Mouse (Mus musculus) E14TG2a.4 (cell line): ENCODE results near the gene Stk16.

Source experiments
- H3K27me3 ChIP-seq: 2 replicates; pipeline ENCODE4 v1.6.1; 2014; ENCODE audit warnings: low read length, control low read depth; ENCODE audit not compliant: insufficient read depth
- H3K36me3 ChIP-seq: 2 replicates; pipeline ENCODE4 v1.6.1; 2014; ENCODE audit warnings: low read length, control low read depth; ENCODE audit not compliant: insufficient read depth
- H3K4me1 ChIP-seq: replicated peaks from 2 replicates; pipeline ENCODE4 v1.6.1; 2014; ENCODE audit warnings: low read depth, low read length, control low read depth
- H3K4me3 ChIP-seq: replicated peaks from 2 replicates; pipeline ENCODE4 v1.5.1; 2014; ENCODE audit warnings: mild to moderate bottlenecking, low read length
- H3K9me3 ChIP-seq: 2 replicates; pipeline ENCODE4 v1.6.1; 2014; ENCODE audit warnings: low read length, control low read depth
- CTCF ChIP-seq: conservative IDR thresholded peaks from 2 replicates; pipeline ENCODE4 v1.5.1; 2014; ENCODE audit warnings: low read length
- NANOG ChIP-seq: IDR thresholded peaks from 2 replicates; pipeline ENCODE4 v1.6.1; 2014; ENCODE audit warnings: borderline replicate concordance, low read length, mixed read lengths
- POU5F1 ChIP-seq: IDR thresholded peaks from 2 replicates; pipeline ENCODE4 v1.6.1; 2014; ENCODE audit warnings: low read length, borderline replicate concordance

Gene Stk16

DNA sequence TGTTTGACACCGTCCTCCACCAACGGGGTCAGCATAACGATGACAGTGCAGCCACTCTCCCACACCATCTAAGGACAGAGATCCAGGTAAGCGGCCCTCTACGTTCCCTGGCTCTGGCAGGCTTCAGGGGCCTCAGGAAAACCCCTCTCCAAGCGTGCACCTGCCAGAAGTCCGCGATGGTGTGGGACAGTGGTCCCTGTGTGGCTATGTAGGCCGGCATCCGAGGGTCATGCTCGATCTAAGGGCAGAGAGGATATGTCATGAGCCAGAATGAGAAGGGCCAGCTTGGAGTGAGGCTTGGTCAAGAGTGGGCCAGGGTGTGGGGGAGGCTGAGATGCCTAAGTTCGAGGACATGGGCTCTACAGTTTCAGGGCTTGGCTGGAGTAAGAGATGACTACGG lies 41.7 kb downstream of the Stk16 start:
- peaks cover 49% of the 10 kb centered on the region for H3K4me1 ChIP-seq
- H3K36me3 ChIP-seq: no peaks in the 10 kb centered on the region
- H3K4me3 ChIP-seq: peak overlapping the region; percentile 62; the same call in 1 of the 2 replicates
- H3K9me3 ChIP-seq: no peaks in the 10 kb centered on the region
- peaks cover 4% of the 10 kb centered on the region; the same call in 1 of the 2 replicates for H3K27me3 ChIP-seq
- TF ChIP-seq POU5F1: no peak
- no peak for TF ChIP-seq CTCF
- no peak for TF ChIP-seq NANOG

- no peak for TF ChIP-seq POU5F1
- peak; percentile 35 for TF ChIP-seq CTCF
- TF ChIP-seq NANOG: no peak
Measured at GRCm38 (mm10) chr1:75253029-75253428, 42.4 kb downstream of the Stk16 start.

DNA sequence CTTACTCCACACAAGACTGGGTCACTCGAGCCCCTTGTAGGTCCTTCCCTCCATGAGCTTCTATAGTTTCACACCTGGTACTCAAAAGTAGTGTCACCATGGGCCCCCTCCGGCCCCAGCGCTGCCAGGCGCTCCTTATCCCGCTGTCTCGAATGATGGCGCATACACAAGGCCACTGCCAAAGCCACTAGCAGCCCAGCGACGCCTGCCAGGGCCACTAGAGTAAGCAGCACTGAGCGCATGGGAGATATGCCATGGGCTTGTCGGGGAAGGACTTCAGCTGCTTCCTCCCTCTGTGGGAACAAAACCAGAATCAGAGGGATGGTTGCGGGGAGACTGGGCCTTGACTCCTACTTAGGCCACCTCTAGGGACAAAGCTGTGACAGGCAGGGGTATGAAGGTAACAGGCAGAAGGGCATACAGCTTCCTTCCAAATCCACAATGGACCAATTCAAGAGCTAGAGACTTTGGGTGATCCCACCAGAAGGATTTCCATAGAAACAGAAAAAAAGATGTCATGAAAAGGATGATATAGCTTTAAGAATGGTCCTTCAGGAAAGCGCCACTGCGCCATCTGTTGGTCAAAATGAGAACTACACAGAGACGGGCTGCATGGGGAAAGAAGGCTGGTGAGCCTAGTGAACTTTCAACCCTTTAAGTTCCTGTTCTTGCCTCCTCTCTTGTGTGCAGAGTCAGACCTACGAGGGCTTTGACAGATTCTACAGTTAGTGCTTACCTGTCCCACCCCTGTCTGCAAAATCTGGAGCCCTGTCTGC lies 43.4 kb downstream of the Stk16 start:
- peaks cover 9% of the 10 kb centered on the region for H3K27me3 ChIP-seq

More at GRCm38 (mm10) chr1:75253029-75253428, 42.4 kb downstream of the Stk16 start:
- peaks cover 42% of the 10 kb centered on the region for H3K4me1 ChIP-seq
- peaks cover 8% of the 10 kb centered on the region for H3K27me3 ChIP-seq
- H3K36me3 ChIP-seq: no peaks in the 10 kb centered on the region
- H3K9me3 ChIP-seq: no peaks in the 10 kb centered on the region
- peak overlapping the region; percentile 62 for H3K4me3 ChIP-seq

GRCm38 (mm10) chr1:75254625-75255013 lies 44.0 kb downstream of the Stk16 start:
- Histone ChIP-seq H3K36me3 (no peaks in the 10 kb centered on the region), H3K4me3 (no peak overlapping the region), H3K9me3 (no peaks in the 10 kb centered on the region), H3K4me1 (peaks cover 40% of the 10 kb centered on the region), H3K27me3 (peaks cover 9% of the 10 kb centered on the region)
- TF ChIP-seq NANOG: no peak
- TF ChIP-seq CTCF: no peak
- no peak for TF ChIP-seq POU5F1

More for the DNA sequence above, 43.4 kb downstream of the Stk16 start:
- peaks cover 40% of the 10 kb centered on the region for H3K4me1 ChIP-seq
- H3K36me3 ChIP-seq: no peaks in the 10 kb centered on the region
- H3K9me3 ChIP-seq: no peaks in the 10 kb centered on the region
- TF ChIP-seq POU5F1: no peak
- peak; percentile 98 for TF ChIP-seq CTCF
- 0 out of 2 replicates have a peak overlapping the region, but pooled peaks have one; percentile 32 for H3K4me3 ChIP-seq

GRCm38 (mm10) chr1:75255516-75256046 lies 44.9 kb downstream of the Stk16 start:
- Histone ChIP-seq H3K9me3 (no peaks in the 10 kb centered on the region), H3K36me3 (no peaks in the 10 kb centered on the region), H3K27me3 (peaks cover 9% of the 10 kb centered on the region), H3K4me1 (peaks cover 35% of the 10 kb centered on the region), H3K4me3 (no peak overlapping the region)
- TF ChIP-seq CTCF (no peak), NANOG (no peak), POU5F1 (no peak)

GRCm38 (mm10) chr1:75261278-75261677 lies 50.6 kb downstream of the Stk16 start:
- Histone ChIP-seq H3K4me3 (no peak overlapping the region), H3K36me3 (no peaks in the 10 kb centered on the region), H3K27me3 (peaks cover 36% of the 10 kb centered on the region), H3K4me1 (peaks cover 19% of the 10 kb centered on the region), H3K9me3 (no peaks in the 10 kb centered on the region)
- TF ChIP-seq POU5F1 (no peak), NANOG (no peak), CTCF (no peak)

GRCm38 (mm10) chr1:75262969-75263951 lies 52.6 kb downstream of the Stk16 start:
- H3K4me1 ChIP-seq: peaks cover 19% of the 10 kb centered on the region
- no peak for TF ChIP-seq CTCF
- TF ChIP-seq NANOG: no peak
- TF ChIP-seq POU5F1: no peak
- H3K27me3 ChIP-seq: peaks cover 33% of the 10 kb centered on the region
- no peaks in the 10 kb centered on the region for H3K36me3 ChIP-seq
- peak overlapping the region; percentile 80 for H3K4me3 ChIP-seq
- no peaks in the 10 kb centered on the region for H3K9me3 ChIP-seq

GRCm38 (mm10) chr1:75264091-75264880 lies 53.6 kb downstream of the Stk16 start, which contains the start of gene Ptprn:
Gene Ptprn, minus strand, starts transcription at chr1:75264502.
- Histone ChIP-seq H3K36me3 (no peaks in the 10 kb centered on the region), H3K4me1 (peaks cover 19% of the 10 kb centered on the region), H3K27me3 (peaks cover 41% of the 10 kb centered on the region), H3K4me3 (peak within 1 kb of the TSS; percentile 80), H3K9me3 (no peaks in the 10 kb centered on the region)
- no peak for TF ChIP-seq NANOG
- 0 out of 2 replicates have a peak, but pooled peaks have one; percentile 10 for TF ChIP-seq CTCF
- TF ChIP-seq POU5F1: no peak
